Mouse (Mus musculus) embryonic facial prominence, embryonic 12.5 days (tissue): ENCODE measurements around the gene Gm20509. TPM values are rescaled to one million over a fixed set of nuclear protein-coding genes. Genes with fewer than 3 reads are reported as not detected.
"Not testable (repeated sequence)": the region's sequence is repeated elsewhere in the genome, so short reads cannot be mapped to it uniquely, and the experiment has no call there.

Experiments used
- ATAC-seq: fragments of 200-750 bp; cut with Nextera tagmentation; 2 replicates; pipeline ENCODE4 v1.8.0; 2017; ENCODE audit not compliant: insufficient number of reproducible peaks, insufficient read depth, low FRiP score, low TSS enrichment
- H3K27ac ChIP-seq: fragments of 300-500 bp; sonication (generic); 2 replicates; pipeline ENCODE4 v1.5.1; 2016; ENCODE audit warnings: mild to moderate bottlenecking
- H3K27me3 ChIP-seq: fragments of 300-500 bp; sonication (generic); 2 replicates; pipeline ENCODE4 v1.6.1; 2016; ENCODE audit warnings: mild to moderate bottlenecking, moderate library complexity
- H3K36me3 ChIP-seq: fragments of 300-500 bp; sonication (generic); 2 replicates; pipeline ENCODE4 v1.6.1; 2016; ENCODE audit warnings: mild to moderate bottlenecking
- H3K4me1 ChIP-seq: fragments of 300-500 bp; sonication (generic); 2 replicates; pipeline ENCODE4 v1.6.1; 2016
- H3K4me2 ChIP-seq: fragments of 300-500 bp; sonication (generic); replicated peaks from 2 replicates; pipeline ENCODE4 v1.6.1; 2016; ENCODE audit warnings: mild to moderate bottlenecking, moderate library complexity
- H3K4me3 ChIP-seq: fragments of 300-500 bp; sonication (generic); 2 replicates; pipeline ENCODE4 v1.5.1; 2016; ENCODE audit warnings: mild to moderate bottlenecking
- H3K9ac ChIP-seq: fragments of 300-500 bp; sonication (generic); 2 replicates; pipeline ENCODE4 v1.6.1; 2016; ENCODE audit warnings: mild to moderate bottlenecking, moderate library complexity
- H3K9me3 ChIP-seq: fragments of 300-500 bp; sonication (generic); 2 replicates; pipeline ENCODE4 v1.6.1; 2016; ENCODE audit warnings: mild to moderate bottlenecking, moderate library complexity
- WGBS: fragments of 180-500 bp; shearing (Covaris S2); methylation state at CpG from one replicate; pipeline ENCODE4 v1.1.7; 2016; 5-methylcytosine and 5-hydroxymethylcytosine counted together
- polyA plus RNA-seq: library from polyadenylated mRNA; unstranded; fragments of >200 nt; fragmentation: Nextera tagmentation; extraction: Ambion mirVana; gene quantifications from 2 replicates; pipeline ENCODE4 v1.2.1, GENCODE M21; 2016

The Gm20509 gene
- polyA plus RNA-seq, 1 experiment from 2014 or later: not detected

DNA sequence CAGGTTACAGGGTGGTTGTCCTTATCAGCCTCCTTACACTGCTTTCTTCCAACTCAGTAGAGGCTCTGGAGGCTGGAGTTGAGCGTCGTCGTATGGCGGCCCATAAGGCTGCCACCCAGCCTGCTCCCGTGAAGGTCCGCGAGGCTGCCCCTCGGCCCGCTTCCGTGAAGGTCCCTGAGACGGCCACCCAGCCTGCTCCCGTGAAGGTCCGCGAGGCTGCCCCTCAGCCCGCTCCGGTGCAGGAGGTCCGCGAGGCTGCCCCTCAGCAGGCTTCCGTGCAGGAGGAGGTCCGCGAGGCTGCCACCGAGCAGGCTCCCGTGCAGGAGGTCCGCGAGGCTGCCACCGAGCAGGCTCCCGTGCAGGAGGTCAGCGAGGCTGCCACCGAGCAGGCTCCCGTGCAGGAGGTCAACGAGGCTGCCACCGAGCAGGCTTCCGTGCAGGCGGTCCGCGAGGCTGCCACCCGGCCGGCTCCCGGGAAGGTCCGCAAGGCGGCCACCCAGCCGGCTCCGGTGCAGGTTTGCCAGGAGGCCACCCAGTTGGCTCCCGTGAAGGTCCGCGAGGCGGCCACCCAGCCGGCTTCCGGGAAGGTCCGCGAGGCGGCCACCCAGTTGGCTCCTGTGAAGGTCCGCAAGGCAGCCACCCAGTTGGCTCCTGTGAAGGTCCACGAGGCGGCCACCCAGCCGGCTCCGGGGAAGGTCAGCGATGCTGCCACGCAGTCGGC lies 1.0 kb downstream of the Gm20509 start:
- ATAC-seq: peak; percentile 56; the same call in 1 of the 2 replicates
- Histone ChIP-seq H3K9me3 (no peaks in the 10 kb centered on the region), H3K27ac (no peak overlapping the region), H3K4me2 (peak overlapping the region; percentile 82), H3K4me3 (peak overlapping the region; percentile 46), H3K4me1 (0 out of 2 replicates have a peak, but pooled peaks cover 8% of the 10 kb centered on the region), H3K27me3 (peaks cover 36% of the 10 kb centered on the region), H3K9ac (peak overlapping the region; percentile 52), H3K36me3 (no peaks in the 10 kb centered on the region)
- WGBS: 8% methylated on average over 59 of the region's 60 CpGs

DNA sequence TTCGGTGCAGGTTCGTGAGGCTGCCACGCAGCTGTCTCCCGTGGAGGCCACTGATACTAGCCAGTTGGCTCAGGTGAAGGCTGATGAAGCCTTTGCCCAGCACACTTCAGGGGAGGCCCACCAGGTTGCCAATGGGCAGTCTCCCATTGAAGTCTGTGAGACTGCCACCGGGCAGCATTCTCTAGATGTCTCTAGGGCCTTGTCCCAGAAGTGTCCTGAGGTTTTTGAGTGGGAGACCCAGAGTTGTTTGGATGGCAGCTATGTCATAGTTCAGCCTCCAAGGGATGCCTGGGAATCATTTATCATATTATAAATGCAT lies 1.6 kb downstream of the Gm20509 start:
- peaks cover 36% of the 10 kb centered on the region for H3K27me3 ChIP-seq
- H3K4me2 ChIP-seq: peak overlapping the region; percentile 82
- H3K36me3 ChIP-seq: no peaks in the 10 kb centered on the region
- H3K27ac ChIP-seq: no peak overlapping the region
- WGBS: 52% methylated on average over 5 of the region's 5 CpGs
- H3K4me1 ChIP-seq: 0 out of 2 replicates have a peak, but pooled peaks cover 8% of the 10 kb centered on the region
- no peak for ATAC-seq
- peak overlapping the region; percentile 52; the same call in 1 of the 2 replicates for H3K9ac ChIP-seq
- no peaks in the 10 kb centered on the region for H3K9me3 ChIP-seq
- H3K4me3 ChIP-seq: peak overlapping the region; percentile 46

DNA sequence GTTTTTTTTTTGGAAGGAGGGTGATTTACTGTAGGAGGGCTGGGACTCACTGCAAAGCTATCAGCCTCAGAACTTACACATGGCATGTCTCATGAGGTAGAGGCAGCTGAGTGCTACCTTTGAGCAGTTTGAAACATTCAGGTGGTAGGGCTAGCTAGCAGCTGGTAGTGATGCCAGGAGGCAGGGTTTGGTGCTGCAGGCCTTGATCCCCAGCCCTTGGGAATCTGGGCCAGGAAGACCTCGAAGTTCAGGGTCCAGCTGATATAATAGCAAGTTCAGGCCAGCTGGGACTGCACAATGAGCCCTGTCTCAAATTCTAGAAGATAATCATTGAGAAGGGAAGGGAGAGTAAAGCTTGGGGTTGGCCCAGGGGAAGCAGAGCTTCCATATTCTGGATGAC lies 2.9 kb downstream of the Gm20509 start:
- H3K9ac ChIP-seq: no peak overlapping the region
- whole genome bisulfite sequencing: 65% methylated on average over 1 of the region's 1 CpGs
- H3K36me3 ChIP-seq: no peaks in the 10 kb centered on the region
- no peak overlapping the region for H3K4me2 ChIP-seq
- ATAC-seq: no peak
- H3K4me1 ChIP-seq: 0 out of 2 replicates have a peak, but pooled peaks cover 8% of the 10 kb centered on the region
- H3K27me3 ChIP-seq: peaks cover 36% of the 10 kb centered on the region
- no peak overlapping the region for H3K27ac ChIP-seq
- no peak overlapping the region for H3K4me3 ChIP-seq
- H3K9me3 ChIP-seq: no peaks in the 10 kb centered on the region

DNA sequence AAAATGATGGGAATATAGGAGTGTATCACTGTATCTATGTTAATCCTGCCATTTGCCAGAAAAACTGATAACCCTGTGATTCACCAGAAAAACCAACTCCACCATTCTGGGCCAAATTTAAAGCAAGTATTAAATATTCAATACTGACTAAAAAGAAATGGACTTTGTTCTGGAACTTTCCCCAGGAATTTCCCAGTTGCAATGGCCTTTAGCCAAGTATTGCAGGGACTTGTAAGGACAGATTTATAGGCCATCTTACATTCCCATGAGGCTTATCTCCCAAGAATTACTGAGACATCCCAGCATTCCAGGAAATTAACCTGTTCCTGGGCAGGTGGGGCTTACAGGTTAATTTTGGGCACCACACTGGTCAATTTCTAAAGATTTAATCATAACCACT lies 3.5 kb downstream of the Gm20509 start:
- H3K36me3 ChIP-seq: no peaks in the 10 kb centered on the region

DNA sequence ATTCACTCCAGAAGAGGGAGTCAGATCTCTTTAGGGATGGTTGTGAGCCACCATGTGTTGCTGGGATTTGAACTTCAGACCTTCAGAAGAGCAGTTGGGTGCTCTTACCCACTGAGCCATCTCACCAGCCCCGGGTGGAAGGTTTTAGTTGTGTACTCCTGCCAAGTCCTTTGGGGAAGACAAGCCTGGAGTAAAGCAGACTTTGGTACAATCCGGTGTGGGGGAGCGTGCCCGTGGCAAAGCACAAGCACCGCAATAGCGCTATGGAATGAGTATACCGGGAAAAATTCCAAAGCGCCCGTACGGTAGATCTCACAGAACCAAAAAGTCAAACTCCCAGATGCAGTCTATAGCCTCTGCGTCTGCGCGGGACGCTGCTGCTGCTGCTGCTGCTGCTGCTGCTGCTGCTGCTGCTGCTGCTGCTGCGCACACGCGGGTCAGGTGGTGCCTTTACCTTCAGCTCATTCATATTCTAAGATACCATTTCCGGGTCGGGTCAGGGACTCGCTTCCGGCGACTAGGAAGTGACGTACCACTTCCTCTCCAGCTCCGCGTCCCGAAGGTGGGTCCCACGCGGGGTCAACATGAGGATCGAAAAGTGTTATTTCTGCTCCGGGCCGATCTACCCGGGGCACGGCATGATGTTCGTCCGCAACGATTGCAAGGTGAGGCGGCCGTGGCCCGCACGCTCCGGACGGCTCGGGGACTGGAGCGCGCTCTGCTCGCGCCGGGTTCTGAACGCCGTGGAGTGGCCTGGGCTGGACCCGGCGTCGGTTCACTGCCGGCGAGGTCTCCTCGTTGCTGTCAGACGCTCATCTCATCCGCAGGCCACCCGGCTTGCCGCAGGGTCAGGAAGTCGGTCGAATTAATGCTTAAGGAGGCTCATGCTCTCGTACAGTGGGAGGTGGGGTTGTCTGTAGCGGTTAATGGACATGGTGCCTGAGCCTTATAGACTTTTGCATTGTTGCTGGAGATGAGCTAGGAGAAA lies 10.9 kb downstream of the Gm20509 start, which contains the start of gene Rsl24d1:
Rsl24d1 (plus strand) TSS at position 508 of the 988 bp plus-strand sequence.
- Histone ChIP-seq H3K4me1 (0 out of 2 replicates have a peak, but pooled peaks cover 3% of the 10 kb centered on the region), H3K4me3 (peak within 1 kb of the TSS; percentile 98), H3K9ac (peak within 1 kb of the TSS; percentile 75), H3K36me3 (peaks cover 30% of the 10 kb centered on the region), H3K27ac (peak within 1 kb of the TSS; percentile 81), H3K4me2 (peak within 1 kb of the TSS; percentile 72), H3K9me3 (no peaks in the 10 kb centered on the region), H3K27me3 (no peaks in the 10 kb centered on the region)
- peak; percentile 93 for ATAC-seq
- WGBS: under 1% methylated on average over 64 of the region's 64 CpGs

More for the DNA sequence above, 3.5 kb downstream of the Gm20509 start:
- Histone ChIP-seq H3K27me3 (peaks cover 36% of the 10 kb centered on the region), H3K9me3 (no peaks in the 10 kb centered on the region), H3K4me3 (no peak overlapping the region), H3K9ac (no peak overlapping the region), H3K27ac (no peak overlapping the region), H3K4me2 (no peak overlapping the region), H3K4me1 (0 out of 2 replicates have a peak, but pooled peaks cover 8% of the 10 kb centered on the region)
- no peak for ATAC-seq

DNA sequence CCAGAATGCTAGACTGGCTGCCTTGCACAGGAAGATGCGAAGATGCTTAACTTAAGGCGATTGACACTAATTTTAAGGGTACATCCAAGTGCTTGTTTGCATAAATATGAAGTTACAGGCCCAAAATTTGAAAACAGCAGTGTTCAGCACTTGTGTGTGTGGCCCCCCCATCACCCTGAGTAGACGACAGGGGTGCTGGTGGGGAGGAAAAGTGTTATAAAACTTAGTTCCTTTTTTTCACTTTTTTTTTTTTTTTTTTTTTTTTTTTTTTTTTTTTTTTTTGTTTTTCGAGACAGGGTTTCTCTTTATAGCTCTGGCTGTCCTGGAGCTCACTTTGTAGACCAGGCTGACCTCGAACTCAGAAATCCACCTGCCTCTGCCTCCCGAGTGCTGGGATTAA lies 14.4 kb downstream of the Gm20509 start:
- peaks cover 54% of the 10 kb centered on the region for H3K36me3 ChIP-seq
- H3K9me3 ChIP-seq, H3K27me3 ChIP-seq, H3K4me3 ChIP-seq, H3K4me2 ChIP-seq, H3K27ac ChIP-seq, H3K9ac ChIP-seq, H3K4me1 ChIP-seq, ATAC-seq: not testable (repeated sequence)
- WGBS: 89% methylated on average over 6 of the region's 6 CpGs

DNA sequence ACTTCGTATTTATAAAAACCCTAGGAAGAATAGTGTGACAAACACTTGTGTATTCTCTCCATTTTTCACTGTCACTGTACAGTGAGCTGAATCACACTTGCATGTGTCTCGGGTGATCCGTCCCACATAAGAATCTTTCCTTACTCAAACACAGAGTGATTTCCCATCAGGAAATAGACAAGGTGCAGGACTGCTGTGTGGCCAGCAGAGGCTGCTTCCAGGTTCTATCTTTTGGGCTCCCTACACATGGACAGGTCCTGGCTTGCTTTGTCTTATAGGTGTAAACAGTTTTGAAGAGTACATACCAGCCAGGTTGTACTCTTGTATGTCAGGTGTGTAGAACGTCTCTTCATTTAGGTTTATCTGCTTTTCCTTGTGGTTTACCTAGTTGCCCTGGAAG lies 15.7 kb downstream of the Gm20509 start:
- H3K9ac ChIP-seq: no peak overlapping the region
- peaks cover 58% of the 10 kb centered on the region for H3K36me3 ChIP-seq

DNA sequence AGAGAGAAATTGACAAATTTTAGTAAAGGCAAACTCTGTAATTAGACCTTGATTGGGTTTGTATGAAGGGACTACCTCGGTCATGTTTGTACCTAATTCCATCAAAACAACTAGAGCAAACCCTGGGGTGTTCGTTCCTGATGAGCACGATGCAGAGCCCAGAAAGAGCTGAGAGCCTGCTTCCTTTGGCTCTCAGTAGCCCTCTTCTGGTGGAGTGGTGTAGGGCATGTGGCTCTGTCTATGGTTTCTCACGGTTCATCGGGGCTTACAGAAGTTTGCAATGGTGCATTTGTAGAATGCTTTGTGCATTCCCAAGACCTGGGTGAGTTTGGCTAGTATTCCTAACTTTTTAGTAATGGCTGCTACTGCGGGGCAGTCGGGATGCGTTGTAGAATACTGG lies 19.5 kb downstream of the Gm20509 start:
- no peak overlapping the region for H3K4me2 ChIP-seq
- WGBS: 81% methylated on average over 8 of the region's 8 CpGs
- no peaks in the 10 kb centered on the region for H3K9me3 ChIP-seq
- H3K36me3 ChIP-seq: peaks cover 72% of the 10 kb centered on the region
- no peak for ATAC-seq
- no peaks in the 10 kb centered on the region for H3K27me3 ChIP-seq
- H3K27ac ChIP-seq: no peak overlapping the region
- no peaks in the 10 kb centered on the region for H3K4me1 ChIP-seq
- H3K9ac ChIP-seq: no peak overlapping the region
- H3K4me3 ChIP-seq: no peak overlapping the region

More for the DNA sequence above, 15.7 kb downstream of the Gm20509 start:
- Histone ChIP-seq H3K27ac (no peak overlapping the region), H3K4me1 (0 out of 2 replicates have a peak, but pooled peaks cover 3% of the 10 kb centered on the region), H3K27me3 (no peaks in the 10 kb centered on the region), H3K9me3 (no peaks in the 10 kb centered on the region), H3K4me3 (no peak overlapping the region), H3K4me2 (no peak overlapping the region)
- ATAC-seq: no peak
- 78% methylated on average over 4 of the region's 4 CpGs for WGBS

DNA sequence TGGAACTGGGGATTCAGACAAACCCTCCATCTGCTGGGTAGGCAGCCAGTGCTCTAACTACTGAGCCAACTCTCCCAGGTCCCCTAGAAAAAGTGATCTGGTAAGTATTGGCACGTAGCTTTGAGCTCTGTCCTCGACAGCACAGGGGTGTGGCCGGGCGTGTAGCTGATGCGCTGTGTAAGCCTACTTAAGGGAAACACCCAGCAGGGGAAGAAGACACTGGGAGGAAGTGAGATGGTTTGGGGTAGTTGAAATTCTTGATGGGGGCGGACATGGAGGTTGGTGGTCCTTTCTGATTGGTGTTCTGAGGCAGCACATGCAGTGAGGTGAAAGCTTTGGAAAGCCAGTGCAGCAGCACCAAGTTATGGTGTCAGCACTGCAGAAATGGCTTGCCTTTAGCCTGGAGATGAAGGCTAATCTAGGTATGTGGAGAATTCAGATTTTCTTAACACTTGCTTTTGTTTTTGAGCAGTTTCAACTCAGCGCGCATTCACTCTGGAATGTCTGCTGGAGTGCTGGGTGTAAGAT lies 22.8 kb downstream of the Gm20509 start:
- Histone ChIP-seq H3K4me1 (no peaks in the 10 kb centered on the region), H3K27ac (no peak overlapping the region), H3K9me3 (no peaks in the 10 kb centered on the region), H3K4me3 (no peak overlapping the region), H3K9ac (no peak overlapping the region), H3K36me3 (peaks cover 73% of the 10 kb centered on the region), H3K27me3 (no peaks in the 10 kb centered on the region), H3K4me2 (no peak overlapping the region)
- 90% methylated on average over 8 of the region's 8 CpGs for WGBS
- no peak for ATAC-seq

DNA sequence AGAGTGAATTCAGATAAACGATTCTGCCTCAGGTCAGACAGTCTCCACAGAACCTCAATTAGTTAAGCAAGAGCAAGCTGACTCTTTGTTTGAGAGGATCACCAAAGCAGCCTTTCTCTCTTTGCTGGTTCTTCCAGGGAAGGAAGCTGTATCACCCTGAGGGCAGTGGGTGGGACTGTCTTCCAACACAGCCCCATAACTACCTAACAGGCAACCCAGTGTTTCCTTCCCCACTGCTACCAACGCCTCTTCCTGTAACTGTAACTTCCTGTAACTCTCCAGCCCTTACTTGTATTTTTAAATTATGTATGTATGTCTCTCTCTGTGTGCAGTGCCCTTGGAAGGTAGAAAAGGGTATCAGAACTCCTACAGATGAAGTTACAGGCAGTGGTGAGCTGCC lies 25.2 kb downstream of the Gm20509 start:
- Histone ChIP-seq H3K4me3 (no peak overlapping the region), H3K4me2 (no peak overlapping the region), H3K9ac (no peak overlapping the region), H3K9me3 (no peaks in the 10 kb centered on the region), H3K36me3 (peaks cover 54% of the 10 kb centered on the region), H3K27me3 (no peaks in the 10 kb centered on the region), H3K27ac (no peak overlapping the region), H3K4me1 (no peaks in the 10 kb centered on the region)
- no peak for ATAC-seq
- WGBS: 47% methylated on average over 2 of the region's 2 CpGs

DNA sequence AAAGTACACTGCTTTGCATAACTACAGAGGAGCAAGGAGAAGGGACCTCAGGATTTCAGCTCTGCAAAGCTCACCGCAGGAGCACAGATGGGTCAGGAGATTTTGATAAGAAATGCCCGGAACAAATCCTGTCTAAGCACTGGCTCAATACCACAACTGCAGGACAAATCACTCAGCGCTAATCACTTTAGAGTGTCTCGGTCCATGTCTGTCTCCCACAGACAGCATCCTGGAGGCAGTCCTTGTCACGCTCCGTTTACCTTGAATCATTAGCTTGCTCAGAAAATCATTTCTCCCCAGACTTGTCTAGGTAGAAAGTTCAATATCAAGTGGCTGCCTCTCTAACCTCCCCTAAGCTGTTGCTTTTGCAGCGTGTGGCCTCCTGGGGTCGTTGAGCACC lies 27.6 kb downstream of the Gm20509 start:
- no peak overlapping the region for H3K27ac ChIP-seq
- H3K4me3 ChIP-seq: no peak overlapping the region
- H3K4me2 ChIP-seq: no peak overlapping the region
- H3K27me3 ChIP-seq: no peaks in the 10 kb centered on the region
- H3K9me3 ChIP-seq: no peaks in the 10 kb centered on the region
- no peak for ATAC-seq
- H3K36me3 ChIP-seq: peaks cover 39% of the 10 kb centered on the region
- WGBS: 74% methylated on average over 8 of the region's 8 CpGs
- no peaks in the 10 kb centered on the region for H3K4me1 ChIP-seq
- H3K9ac ChIP-seq: no peak overlapping the region
